Mouse (Mus musculus) cerebellum, adult 8-10 months (tissue): ENCODE results near the gene Wrap73.

Experiments used
- DNase-seq: peaks from one replicate; pipeline ENCODE4 v3.0.0; 2022

Wrap73 gene

DNA sequence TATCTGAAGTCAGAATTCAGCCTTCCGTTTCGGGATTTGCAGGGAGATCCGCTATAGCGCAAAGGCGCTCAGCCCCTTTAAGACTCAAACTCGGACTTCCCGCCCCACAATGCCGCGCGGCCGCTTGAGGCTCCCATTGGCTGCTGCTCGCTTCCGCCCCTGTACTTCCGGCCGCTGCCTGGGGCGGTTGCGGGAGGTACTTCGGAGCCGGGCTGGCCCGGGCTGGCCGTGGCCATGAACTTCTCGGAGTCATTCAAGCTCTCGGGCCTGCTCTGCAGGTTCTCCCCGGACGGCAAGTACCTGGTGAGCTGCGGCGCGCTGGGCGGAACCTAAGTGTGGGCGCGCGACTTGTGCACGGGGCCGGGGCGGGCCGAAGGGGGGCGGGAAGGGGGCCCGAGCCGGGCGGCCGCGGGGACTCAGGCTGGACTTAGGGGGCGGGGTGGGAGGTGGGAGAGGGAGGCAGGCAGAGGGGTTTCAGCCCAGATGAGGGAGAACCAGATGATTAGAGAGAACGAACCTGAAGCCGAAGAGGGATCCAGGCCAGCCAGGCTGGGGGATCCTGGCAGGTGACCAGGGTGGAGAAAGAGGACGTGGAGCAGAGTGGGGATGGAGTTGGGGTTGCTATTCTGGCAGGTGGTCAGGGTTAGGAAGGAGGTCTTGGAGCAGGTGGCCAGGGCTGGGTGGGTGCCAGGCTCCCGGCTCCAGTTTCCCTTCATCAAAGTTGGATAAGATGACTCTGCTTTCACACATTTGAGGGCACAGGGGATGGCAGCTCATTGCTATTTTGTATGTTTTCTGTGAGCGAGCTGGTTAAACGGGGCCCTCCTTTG is at the start of gene Wrap73:
Gene Wrap73, plus strand, starts transcription at position 162 of the 830 bp plus-strand sequence.
- DNase-seq, result peak; percentile 88

DNA sequence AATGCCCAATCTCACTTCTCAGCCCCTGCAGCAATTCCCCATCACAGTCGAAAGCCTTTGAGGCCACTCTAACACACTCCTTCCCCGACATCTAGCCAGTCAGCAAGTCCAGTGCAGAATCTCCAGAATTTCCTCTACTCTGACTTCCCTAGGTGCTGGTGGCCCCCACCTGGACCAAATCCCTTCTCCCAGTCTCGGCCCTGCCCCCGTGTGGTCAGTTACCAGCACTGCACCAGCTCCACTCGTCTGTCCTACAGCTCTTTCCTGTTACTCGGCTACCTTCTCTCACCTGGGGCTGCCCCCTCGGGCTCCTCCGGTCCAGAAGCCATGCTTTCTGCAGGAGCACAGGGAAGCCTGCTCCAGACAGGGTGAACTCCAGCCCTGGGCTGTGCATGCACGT is 49.0 kb upstream of the Wrap73 start:
- peak; percentile 45 for DNase-seq

DNA sequence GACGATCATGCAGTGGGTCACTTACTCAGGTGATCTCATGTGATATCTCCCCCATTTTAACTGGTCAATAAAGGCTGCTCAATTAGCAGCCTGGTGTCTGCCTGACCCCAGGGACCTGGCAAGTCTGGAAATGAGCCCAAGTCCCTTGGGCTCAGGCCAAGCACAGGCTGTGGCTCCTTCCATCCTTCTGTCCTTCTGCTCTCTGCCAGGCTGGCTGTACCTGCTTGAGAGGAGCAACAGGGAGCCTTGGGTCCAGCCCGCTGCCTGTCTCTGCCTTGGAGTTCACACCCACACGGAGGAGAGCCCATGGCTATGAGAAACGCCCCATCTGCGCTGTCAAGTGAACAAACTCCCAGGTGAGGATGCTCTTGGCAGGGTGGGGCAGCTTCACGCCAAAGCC is 46.1 kb upstream of the Wrap73 start:
- no peak for DNase-seq

DNA sequence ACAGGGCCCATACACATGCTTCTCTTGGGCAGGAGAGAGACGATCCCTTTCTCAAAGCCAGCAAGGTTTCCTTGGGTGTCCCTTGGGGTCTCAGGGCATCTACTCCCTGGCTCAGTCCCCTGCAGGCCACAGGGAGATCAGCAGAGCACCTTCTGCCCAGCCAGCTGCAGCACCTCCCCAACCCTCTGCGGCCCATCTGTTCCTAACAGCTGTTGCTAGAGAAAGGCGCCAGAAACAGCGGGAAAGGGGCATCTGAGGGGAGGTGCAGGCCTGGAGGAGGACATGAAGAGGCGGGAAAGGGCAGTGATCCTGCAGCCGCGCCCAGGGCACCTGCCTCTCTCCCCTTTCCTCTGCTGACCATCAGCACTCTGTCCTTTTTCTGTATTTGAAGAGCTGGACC is 42.8 kb upstream of the Wrap73 start:
- no peak for DNase-seq

DNA sequence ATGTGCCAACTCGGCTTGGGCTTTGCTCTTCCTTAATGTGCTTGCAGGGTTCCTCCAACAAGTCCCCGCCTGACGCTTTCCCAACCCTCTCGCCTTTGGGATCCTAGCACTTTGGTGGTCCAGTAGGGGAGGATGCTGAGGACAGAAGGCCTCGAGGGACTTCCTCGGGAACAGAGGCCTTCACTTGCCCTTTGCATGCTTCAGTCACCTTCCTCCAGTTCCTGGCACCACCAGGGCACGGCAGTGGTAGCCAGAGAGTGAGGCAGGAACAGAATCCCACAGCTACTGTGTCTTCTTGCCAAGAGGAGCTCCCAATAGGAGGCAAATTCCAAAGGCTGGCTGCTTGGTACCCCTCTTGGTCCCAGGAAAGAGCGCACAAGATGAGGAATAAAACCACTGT is 38.8 kb upstream of the Wrap73 start:
- no peak for DNase-seq

DNA sequence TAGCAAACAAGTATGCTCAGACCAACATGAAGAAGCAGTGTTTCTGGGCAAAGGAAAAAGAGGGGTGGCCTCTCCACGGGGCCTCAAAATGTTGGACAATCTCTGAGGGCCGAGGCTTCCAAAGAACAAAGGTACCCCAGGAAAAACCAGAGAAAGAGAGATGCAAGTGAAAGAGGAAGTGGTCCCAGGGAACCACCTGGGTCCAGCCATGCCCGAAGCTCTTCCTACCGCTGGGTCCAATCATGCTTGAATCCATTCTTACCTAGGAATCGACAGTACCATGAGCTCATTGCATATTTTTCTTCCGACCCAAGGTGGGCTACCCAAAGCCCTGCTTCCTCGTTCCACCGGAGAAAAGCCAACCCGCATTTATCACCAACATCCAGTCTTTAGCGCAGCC is 38.3 kb upstream of the Wrap73 start:
- DNase-seq, result no peak

DNA sequence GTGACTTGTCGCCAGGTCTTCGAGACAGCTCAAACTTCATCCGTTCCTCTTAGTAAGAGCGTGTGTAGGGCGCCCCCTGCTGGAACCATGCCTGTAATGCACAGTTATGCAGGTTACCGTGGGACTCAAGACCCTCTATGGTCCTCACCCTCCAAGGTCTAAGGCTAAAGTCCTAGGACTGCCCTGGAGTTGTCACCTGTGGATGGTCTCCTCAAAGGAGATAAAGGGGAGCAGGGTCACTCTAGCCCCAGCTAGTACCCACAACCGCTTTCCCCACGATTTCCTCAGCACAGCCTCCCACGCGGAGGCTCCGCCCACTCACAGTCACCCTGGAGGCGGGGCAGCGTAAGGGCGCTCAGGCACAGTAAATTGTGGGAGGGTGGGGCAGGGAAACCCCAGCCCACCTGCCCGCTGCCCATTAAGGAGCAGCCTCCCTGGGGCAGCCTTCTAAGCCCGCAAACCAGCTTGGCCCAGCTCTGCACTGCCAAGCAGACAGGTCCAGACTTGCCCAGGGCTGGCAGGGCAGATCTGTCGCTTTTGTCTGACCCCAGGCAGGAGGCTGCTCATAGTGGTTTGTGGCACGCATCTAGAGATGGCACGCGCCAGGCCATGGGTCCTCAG is 36.7 kb upstream of the Wrap73 start:
- peak; percentile 69 for DNase-seq

DNA sequence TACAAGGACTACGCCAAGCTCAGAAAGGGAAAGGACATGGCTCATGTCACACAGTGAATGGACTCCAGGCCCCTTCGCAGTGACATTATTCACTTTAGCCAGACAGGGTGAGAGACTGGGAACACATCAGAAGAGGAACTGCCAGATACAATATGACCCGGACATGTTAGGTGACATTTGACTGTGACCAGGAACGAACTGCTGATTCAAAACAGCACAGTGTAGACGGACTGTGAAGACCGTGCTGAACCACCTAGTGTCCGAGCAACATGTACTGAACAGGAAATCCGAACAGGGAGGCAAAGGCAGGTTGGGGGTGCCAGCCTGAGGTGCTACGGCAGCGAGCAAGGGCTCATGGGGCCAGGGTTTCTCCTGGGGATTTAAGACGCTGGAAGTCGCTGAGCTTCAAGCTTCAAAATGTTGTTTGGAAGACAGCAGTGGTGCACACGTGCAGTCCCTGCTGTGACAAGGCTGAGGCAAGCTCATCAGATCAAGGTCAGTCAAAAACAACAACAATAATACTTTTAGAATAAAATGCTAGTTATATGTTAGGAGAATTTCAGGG is 35.6 kb upstream of the Wrap73 start:
- no peak for DNase-seq

DNA sequence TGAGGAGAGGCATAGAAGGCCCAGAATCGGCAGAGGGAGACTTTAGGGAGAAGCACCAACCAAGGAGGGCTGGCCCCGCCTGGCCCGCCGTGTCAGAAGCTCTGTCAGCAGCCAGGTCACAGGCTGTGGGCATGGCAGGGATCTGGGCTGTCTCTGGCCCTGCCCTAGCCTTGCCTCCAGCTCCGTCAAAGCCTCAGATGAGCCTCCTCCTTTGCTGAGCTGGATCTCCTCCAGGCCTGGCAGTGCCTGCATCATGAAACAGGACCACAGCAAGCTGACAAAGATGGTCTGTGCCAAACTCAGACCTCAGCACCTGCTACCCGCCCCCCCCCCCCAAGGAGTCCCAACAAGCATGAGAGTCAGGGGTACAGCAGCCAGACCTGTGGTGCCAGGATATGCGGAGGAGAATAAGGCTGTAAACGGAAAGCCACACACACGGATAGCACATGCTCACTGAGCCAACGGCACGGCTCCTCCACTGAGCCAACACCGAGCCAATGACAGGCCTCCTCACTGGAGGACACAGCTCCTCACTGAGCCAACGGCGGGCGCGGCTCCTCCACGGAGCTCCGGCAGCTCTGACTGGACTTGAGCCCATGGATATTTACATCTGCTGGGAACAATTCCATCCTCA is 32.8 kb upstream of the Wrap73 start:
- DNase-seq, result peak; percentile 64

DNA sequence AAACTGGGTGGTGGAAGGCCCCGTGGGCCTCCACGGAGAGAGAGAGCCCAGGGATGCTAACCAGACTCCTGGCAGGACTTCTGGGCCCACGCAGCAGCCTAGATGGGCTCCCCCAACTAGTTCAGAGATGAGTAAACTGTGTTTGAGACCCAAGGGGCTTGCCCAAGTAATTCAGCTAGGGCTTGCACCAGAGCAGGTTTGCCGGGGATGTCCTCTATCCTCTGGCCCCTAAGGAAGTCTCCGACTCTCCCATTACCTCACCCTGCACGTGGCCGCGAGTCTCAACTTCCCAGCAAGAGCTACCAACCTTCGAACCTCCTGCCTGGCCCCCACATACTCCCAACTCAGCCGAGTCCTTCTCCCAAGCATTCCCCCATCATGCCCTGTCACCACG is 32.3 kb upstream of the Wrap73 start:
- no peak for DNase-seq

DNA sequence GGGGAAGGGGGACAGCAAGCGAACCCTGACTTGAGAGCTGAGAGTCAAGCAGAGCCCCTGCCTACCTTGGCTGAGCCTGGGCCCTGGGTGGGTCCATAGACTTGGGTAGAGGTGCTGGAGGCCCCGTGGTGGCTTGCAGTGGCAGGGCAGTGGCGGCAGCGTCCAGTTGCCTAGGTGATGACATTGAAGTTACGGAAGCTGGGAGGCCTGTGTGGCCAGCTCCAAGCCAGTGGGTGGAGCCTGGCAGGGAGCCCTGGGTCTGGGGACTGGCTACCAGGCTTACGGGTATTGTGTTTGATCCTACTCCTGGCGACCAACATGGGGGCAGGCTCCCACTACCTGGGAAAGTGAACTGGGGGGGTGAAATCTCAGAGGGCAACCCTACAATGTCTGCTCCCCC is 25.8 kb upstream of the Wrap73 start:
- DNase-seq, result no peak

DNA sequence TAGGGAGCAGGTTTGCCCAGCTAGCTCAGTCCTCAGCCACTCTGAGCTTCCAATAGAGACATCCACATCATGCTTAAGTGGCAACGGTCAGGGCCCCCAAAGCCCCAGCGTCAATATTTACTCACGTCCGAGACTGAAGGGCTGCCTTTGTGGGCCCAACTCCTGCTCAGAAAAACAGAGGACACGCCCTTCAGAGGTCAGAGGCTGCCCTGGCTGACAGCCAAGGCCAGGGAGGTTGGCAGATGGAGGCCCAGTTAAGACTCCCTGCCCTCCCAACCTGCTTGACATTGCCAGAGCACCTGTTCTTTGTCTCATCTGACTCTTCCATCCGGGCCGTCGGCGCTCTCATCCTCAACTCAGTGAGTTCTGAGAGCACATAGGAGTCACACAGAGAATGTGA is 23.4 kb upstream of the Wrap73 start:
- DNase-seq, result peak; percentile 60

DNA sequence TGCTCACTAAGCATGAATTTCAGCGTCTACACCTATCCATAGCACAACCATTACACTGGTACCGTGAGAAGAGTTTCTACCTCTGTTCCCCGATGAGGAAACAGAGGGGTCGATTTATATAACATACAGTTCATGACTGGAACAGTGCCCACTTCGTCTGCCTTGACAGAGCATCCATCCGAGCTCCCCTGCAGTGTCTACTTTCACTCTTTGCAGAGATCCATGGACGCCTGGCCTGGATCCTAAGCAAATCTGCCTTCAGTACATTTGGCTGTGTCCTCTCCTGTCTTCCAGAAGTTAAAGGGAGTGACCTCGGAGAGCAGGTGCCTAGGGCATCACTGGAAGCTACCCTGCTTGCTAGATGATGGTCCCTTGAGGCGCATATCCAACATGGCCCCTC is 23.0 kb upstream of the Wrap73 start:
- peak; percentile 33 for DNase-seq

DNA sequence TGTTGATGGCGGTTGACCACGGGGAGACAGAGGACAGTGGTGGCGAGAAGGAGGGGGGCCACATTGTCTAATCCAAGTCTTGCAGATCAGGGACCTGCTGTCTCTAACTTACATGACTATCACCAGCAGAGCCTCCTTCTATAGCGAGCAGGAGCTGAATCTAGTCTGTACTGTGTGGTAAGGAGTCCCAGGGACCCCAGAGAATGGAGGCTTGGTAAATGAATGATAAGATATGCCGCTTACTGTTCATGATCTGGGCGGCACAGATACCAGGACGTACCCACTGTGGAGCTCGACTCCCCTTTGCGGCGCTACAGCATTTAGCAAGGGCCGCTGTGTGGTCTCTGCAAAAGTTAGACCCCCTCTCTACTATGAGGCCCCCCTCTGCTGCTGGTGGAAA is 20.4 kb upstream of the Wrap73 start:
- no peak for DNase-seq

DNA sequence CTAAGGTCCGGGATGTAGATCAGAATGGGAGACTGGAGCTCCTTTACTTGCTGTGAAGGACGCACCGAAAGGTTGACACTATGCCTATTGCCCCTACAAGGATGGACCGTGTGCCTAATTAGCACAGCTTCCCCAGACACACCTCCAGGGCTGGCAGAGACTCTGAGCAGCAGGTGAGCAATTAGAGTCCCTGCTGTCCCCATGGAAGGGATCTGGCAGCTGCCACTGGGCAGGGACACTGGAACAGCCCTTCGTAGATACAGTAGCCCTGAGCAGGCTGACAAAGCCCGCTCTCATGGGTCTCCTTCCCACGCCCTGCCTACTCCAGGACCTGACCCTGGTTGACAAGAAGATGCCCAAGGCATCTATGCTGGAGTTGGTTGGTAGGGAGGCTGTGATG is 19.8 kb upstream of the Wrap73 start:
- no peak for DNase-seq

DNA sequence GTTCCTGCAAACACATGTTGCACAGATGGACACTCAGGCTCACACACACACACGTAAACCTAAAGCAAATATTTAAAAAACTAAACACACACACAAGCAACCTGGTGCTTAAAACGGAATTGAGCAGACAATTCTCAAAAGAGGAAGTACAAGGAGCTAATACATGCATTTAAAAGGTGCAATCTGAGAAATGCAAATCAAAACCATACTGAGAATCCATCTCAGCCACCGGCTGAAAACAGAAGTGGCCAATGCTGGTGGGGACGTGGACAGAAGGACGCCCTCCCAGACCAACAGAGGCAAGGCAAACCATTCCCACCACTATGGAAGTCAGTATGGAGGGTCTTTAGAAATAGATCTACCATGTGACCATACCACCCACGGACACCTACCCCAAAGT is 18.6 kb upstream of the Wrap73 start:
- no peak for DNase-seq

DNA sequence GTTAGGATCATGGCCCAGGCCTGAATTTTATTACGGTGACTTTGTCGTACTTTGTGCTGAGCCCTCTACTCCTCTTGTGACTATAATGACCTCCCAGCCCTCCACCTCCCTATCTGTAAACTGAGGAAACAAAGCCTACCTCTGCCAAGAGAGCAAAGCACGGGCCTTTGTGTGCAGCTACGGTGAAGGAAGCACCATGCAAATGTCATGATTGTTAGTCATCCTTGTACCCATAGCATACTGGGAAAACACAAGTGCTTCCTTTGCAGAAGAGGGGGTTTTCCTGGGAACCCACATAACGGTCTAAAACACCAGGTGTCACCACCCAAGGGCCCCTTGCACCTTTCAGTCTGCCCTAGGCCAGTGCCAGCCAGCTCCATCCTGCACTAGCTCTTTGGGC is 17.0 kb upstream of the Wrap73 start:
- DNase-seq, result no peak

DNA sequence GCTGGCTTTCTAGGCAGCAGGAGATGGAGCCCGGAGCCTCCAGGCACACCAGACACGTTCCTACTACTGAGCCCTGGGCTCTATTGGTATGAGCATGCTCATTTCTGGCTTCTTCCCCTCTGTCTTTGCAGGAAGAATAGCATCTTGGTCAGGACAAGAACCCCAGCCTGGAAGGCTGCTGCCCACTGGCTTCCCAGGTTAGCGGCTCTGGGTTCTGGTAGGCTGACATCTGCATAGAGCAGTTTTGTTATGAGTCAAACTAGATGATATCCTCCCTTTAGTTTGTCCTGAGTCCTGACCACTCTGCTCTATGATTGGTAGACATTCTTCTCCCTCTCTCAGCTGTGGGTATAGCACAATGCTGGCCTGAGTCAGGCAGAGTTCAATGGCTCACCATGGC is 14.9 kb upstream of the Wrap73 start:
- no peak for DNase-seq

DNA sequence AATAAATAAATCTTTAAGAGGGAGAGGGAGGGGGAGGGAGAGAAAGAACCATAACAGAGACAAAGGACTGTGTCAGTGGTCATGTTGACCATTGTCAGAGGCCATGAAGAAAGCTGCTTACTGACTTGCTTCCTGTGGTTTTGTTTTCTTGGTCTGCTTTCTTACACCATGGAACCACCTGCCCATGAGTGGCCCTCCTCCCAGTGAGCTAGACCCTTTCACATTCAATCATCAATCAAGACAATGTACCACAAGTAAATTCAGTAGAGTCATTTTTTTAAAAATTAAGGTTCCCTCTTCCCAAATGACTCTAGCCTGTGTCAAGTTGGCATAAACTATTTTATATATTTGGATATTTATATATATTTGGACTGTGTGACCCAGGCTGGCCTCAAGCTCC is 12.2 kb upstream of the Wrap73 start:
- no peak for DNase-seq

DNA sequence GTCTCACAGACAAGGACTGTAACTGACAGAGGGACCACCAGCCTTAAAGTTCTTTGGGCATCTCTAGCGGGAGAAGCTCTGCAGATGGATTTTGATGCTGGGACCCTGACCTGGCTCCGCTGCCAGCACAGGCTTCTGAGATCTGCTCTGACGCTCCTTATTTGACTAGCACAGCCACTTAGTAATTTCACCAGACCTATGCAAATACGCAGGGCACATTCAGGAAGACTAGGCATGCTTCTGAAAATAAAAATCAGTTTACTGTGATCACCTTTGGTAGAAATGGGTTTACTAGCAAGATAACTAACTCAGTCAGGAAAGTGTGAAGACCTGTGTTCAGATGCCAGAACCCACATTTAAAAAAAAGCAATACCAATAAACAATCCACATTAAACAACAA is 10.3 kb upstream of the Wrap73 start:
- no peak for DNase-seq

DNA sequence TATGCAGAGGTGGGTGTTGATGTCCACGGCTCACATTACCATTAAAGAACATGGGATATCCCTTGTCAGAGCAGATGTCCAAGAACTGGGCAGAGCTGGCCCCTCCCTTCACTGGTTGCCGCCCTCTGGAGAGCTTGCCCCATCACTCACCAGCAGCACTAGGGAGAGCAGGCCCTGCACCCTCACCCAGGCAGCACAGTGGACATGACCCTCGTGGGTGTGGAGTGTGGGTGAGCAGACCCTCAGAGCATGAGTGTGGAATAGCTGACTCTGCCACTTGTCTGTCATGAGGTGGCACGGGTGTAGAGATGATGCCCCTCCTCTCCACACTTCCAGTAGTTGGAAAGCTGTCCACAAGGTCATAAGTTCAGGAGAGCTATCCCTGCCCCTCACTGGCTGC is 7.4 kb upstream of the Wrap73 start:
- no peak for DNase-seq

DNA sequence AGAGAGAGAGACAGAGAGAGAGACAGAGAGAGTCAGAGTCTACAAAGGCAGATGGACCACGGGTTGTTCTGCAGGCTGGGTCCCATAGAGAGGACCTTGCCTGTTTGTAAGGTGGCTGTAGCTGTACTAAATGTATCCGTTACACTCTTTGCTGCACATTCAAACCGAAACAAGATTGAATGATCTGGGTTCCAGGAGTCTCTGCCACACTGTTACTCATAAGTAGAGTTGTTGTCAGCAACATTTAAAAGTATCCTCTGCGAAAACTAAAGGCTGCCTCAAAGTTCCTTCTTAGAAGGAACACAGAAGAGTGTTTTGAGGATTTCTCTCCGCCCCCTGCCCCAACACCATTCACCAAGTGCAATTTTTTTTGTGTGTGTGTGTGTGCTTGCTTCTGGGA is 5.0 kb upstream of the Wrap73 start:
- no peak for DNase-seq

DNA sequence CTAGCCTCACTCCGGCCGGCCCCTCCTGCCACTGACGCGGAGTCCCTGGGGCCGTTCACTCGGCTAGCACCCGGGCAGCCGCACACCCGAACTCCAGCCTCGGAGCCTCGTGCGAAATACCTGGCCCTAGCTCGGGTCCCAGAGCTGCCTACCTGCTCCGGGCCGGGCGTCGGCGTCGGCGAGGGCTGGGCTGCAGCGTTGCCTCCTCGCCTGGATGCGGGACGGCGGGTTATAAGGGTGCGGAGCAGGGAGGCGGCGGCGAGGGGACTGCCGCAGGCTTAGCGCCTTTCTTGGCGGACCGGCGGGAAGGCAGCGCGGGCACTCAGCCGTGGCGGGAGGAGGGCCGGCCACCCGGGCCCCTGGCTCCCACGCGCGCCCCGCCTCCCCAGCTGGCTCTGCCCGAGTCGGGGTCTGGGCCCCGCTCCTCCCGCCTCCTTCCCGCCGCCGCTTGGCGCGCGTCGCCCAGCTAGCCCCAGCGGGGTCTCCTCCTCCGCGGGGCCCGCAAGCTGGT is 2.4 kb upstream of the Wrap73 start:
- peak; percentile 49 for DNase-seq

DNA sequence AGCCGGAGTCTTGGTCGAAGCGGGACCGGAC is 2.2 kb upstream of the Wrap73 start, which contains the start of gene Trp73:
Gene Trp73, minus strand, starts transcription at position 27 of the 31 bp plus-strand sequence.
- no peak for DNase-seq
